Mouse (Mus musculus) kidney, adult 11 months (tissue): ENCODE results near the gene Bmper.

Experiments used
- DNase-seq: peaks from one replicate; pipeline ENCODE4 v3.0.0; 2022

The Bmper gene

DNA sequence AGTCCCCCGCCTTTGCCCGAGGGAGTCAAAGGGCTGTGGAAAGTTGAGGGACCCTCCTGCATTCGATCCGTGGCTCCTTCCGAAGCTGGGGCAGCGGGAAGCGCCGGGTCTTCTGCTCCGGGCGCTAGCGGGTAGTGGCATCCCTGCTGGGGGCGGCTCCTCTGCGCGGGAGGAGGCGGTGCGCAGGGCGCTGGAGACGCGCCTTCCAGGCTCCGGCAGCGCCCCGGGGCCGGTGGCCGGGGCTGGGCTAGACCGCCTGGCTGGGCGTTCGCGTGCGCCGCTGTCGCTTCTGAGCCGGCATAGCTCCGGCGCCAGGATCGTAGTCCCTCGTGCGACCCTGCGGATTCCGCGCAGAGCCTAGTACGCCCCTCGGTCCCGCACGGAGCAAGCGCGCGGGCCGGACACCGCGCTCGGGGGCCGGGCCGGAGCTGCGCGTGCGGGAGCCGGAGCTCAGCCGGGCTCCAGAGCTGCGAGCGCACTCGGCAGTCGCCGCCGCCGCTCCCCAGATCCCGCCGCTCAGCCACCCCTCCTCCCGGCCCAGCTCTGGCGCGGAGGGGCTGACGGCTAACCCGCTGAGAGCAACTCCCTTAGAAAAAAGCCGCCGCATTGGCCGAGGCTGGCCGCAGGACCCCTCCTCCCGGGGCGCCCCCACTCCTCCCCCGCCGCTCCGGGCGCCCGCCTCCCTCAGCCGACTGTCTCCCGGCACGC, at the start of gene Bmper:
TSS of gene Bmper (plus strand) at position 236 of the 708 bp plus-strand sequence.
- DNase-seq = peak; percentile 5

DNA sequence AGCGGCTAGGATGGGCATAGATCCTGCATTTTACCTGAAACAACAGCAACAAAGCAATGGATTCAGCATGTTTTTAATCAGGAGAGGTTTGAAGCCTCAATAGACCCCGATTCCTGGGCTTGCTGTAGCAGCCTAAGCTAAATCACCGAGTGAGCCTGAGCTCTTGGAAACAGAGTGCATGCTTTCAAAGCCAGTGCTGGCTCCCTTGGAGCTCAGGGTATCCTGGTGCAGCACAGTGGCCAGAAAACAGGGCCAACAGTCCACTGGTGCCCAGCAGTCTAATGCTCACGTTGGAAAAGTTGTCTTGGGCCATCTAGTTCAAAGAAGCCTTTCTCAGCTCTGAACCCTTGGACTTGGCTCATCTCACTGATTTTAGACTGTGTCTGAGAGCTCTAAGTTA, 45.4 kb upstream of the Bmper start:
- DNase-seq = no peak

DNA sequence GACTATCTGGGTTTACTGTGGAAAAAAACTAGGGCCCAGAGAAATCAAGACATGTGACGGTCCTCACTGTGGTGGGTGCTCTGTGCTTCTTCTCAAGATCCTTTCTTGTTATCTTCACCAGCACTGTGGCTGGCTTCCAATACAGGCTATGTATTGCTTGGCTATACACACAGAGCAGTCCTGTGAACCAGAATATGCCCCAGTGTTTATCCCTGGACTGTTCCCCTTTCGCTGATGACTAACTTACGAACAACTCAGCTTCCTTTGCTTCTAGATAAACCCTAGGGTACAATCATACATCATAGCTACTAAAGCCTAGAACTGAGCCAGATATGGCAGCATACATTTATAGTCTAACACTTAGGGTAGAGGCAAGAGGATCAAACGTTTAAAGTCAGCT, 35.7 kb upstream of the Bmper start:
- no peak for DNase-seq

DNA sequence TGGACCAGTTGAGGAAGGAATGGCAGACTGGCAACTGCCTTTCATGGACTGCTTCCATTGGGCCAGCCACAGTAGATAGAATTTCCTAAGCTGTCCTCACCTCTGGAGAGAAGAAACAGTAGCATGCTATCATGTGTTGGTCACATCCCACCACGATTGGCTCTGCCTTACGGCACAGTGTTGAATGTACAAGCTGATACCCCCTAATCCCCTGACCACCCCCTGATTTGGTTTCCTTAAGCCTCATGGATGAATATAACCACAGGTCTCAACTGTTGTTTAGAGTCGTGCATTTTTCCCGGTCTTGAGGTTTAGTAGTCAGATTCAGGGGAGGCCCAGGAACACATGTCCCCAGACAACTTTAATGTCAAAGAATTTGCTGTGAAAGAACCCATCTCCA, 34.7 kb upstream of the Bmper start:
- no peak for DNase-seq

DNA sequence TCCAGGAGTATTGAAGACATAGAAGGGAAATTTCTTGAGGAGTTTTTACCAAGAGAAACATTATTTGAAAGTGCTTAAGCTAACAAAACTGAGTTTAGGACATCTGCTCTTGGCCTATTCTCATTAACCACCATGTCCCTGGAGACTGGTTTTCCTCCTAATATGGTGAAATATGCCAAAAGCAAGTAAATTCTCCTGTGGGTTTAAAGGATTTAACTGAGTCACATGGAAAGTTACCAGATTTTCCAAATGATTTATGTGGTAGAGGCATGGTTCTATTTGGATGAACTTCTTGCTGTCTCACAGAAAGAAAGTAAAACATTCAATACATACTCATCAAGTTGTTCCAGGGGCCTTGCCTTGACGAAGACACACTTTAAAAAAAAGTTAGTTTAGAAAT, 31.9 kb upstream of the Bmper start:
- DNase-seq = no peak

DNA sequence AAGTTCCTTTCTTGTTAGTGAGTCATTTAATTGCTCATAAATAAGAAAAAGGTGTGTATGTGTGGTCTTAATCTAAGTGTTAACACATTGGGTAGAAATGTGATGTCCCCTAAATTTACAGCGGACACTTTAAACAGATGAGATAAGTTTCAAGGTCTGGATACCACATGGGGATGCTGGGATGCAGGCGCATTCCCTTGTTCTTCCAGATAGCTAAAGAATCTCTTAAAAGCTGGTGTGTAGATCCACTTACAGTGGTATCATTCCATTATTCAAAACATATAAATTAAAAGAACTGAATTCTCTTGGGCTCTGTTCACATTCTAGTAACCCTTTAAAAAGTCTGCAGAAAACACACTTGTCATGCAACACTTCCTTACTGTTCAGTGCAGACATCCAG, 31.4 kb upstream of the Bmper start:
- DNase-seq = no peak

DNA sequence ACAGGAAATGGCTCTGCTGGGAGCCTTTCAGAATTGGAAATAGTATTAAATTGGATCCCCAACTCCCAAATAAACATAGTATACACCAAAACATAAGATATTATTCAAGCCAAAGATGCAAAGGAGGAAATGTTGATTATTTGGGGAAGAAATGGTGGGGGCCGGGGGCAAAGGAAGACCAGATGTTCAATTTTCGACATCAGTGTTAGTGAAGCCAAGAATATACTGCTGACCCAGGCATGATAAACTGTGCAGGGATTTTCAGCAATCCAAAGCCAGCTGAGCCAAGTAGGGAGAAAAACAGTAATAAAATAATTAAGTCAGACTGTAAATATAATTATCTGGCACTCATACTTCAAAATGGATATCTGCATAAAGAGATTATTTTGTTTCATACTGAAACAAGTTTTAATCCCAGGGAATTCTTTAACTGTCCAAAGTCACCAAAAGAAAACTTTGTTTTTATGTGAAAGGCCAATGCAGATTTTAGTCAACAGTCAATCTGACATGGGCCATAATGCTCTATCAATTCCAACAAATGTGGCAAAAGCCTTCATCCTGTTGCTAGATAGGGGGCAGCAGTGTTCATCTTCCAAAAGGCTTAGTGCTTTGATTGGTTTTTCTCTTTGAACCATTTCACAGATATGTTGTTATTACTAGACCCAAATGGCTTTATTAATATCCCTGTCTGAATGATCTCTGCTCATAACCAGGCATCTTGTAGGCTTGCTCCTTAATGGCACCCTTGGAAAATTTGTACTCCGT, 30.1 kb upstream of the Bmper start:
- DNase-seq = no peak

DNA sequence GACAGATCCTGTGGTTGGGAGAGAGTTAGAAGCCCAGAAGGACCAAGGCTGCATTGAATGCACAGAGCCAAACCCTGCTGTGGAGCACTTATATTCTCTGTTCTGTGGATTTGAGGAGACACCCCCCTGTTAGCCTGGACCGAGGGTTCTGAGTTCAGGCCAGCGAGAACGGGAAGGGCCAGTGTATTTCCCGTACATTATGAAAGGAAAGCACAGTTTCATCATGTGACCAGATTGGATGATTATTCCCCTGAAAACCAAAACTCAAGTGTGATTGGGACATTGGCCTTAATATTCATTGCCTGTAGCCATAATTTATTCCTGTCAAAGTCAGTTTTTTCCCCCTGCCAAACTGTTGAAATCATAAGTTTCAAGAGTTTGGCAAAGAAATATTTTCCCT, 23.9 kb upstream of the Bmper start:
- no peak for DNase-seq

DNA sequence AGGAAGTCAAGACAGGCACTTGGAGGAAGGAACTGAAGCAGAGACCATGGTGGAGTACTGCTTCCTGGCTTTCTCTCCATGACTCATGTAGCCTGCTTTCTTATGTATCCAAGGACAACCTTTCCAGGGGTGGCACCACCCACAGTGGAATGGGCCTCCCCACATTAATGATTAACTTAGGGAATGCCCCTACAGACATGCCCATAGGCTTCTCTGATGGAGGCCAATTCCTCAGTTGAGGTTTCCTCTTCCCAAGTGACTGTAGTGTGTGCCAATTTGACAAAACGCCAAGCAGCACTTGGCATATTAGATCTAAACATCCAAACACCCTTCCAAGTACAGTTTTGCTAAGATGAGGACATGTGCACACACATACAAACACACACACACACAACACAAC, 23.0 kb upstream of the Bmper start:
- DNase-seq = peak; percentile 49

DNA sequence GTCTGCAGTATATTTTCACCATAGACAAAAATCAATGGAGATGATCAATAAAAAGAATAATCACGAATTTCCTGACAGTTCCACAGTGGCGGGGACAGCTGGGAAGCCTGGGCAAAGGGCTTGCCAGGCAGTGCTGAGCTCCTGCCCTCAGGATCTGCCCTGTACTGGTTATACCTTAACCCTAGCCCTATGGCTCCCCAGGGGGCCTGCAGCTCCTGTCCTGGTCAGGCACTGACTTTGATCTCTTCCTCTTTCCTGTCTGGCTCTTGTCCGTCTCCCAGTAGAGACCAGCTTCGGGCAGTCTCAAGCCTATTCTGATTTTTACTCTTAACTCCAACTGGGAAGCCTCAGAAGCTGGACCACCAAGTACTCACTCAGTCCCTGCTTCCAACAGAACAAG, 22.0 kb upstream of the Bmper start:
- peak; percentile 62 for DNase-seq

DNA sequence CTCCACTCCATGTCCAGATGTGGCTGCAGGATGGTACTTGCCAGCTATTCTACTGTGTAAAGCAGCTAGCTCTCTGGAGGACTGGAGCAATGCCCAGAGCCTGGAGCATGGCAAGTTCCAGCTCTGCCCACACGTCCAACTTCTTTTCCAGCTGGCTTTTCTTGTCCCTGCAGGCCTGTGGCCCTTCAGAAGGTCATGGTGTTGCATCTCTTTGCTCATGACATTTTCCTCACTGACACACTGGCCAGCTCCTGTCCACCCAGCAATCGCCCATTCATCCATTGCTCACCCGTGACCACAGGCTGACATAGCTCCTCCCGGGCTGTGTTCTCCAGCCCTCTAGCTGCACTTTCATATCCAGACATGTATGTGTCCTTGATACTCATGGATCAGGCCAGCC, 20.4 kb upstream of the Bmper start:
- no peak for DNase-seq

DNA sequence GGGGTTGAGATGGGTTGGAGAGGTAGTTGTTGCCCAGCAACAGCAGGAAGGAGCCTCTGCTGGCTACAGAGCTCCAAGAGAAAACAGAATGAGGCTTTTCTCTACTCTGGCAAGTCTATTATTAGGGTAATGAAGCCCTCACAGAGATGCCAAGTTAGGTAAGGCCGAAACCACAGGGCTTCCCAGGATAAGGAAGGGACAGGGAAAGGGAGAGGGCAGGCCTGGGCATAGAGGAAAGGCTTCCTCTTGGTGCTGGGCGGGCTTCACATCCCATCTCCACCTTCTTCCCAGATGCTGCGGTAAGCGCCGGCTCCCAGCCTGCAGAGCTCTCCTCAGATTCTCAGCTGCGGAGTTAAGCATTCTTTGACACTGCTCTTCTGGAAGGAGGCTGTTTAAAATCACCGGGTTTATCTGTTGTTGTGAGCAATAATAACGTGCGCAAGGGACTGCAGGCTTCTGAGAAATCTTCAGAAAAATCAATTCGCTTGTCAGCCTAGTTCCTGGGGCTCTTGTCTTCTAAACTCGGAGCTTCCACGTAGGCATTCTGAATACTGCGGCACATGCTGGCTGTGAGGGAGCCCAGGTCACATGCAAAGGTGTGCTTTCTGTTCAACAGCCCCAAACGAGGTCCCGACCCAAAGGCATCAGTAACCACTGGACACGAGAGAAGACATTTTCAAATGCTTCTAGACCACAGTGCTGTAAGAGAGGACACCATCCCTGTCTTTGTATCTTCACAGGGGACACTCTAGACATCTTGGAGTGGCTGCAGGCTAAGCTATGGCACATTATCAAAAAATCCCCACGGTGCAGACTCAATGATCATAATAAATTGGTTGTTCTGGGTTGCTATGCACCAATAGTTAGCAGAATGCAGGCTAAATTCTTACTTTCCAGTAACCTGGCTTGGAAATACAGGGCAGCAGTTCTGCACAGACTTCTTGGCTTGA, 18.3 kb upstream of the Bmper start:
- no peak for DNase-seq

DNA sequence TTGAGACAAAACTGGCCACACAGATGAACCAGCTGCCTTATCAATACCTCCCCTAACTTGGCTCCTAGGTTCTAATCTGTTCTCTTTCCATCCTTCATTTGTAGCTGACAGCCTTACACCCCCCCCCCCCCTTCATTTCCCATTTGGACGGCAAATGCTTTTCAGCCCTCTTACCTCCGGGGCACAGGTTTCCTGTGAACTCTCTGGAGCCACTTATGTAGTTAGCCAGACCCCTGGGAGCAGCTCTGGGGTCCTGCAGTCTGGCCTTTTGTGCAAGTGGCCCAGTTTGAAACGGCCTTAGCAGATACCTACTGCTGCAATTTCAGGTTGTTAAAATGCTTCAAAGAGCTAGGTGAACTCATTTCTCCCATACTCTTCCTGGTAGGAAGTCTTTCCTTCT, 17.6 kb upstream of the Bmper start:
- DNase-seq = no peak

DNA sequence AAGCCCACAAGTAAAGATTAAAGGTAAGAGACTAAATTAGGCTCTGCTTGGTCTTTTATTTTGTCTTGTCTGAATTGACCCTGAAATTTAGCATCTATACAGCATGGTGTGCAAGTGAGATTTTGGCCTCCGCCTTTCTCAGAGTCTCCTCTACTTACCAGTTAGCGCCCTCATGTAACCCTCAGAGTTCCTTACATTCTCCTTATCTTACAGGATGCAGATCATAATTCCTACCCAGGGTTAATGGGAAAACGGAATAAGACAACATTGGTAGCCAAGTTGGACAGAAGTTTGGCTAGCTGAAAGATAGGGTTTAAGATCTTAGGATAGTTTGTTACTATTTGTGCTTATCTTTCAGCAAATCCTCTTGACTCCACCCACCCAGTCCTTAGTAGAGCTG, 17.1 kb upstream of the Bmper start:
- no peak for DNase-seq

DNA sequence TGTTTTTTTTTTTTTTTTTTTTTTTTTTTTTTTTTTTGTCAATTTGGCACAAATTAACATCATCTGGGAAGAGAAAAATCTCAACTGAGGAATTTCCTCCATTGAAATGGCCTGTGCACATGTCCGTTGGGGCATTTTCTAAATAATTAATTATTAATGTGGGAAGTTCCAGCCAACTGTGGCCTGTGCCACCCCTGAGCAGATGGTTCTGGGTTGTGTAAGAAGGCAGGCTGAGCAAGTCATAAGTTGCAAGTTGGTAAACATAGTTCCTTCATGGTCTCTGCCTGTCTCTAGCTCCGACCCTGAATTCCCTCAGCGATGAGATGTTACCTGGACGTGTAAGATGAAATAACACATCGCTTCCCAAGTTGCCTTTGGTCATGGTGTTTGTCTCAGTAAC, 16.7 kb upstream of the Bmper start:
- DNase-seq = peak; percentile 68

DNA sequence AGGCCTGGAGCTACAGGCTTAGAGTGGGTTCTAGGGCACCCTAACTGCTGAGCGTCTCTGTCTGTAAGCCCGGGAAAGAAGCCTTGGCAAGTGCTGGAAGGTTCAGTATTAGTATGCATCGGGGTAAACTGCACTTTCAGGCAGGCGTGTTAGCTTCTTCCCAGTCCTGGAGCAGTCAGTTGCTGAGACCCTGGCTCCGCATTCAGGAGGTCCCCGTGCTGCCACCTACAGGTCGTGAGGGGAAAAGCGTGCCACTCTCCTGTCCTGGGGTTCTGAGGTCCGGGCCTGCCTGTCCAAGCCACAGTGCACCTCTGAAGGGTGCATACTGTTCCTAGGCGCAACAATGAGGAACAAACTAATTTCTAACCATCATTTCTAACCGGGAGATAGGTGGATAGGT, 10.6 kb upstream of the Bmper start:
- DNase-seq = peak; percentile 66

DNA sequence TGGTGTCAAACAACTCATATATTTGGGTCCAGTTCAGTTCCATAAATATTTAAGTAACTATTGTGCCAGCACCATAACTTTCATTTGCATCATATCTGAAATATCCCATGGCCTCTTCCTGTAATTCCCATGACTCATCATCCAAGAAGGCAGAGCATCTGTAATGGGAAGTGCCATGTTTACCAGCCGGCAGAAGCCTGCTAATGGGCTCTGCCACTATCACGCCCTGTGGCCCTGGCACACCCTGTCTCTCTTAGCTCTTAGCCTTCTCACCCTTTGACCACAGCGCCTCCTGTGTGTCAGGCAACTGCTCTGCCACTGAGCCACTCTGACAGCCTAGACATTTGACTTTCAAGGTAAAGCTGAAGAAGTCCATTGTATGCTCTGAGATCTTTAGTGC, 3.1 kb upstream of the Bmper start:
- DNase-seq = no peak

DNA sequence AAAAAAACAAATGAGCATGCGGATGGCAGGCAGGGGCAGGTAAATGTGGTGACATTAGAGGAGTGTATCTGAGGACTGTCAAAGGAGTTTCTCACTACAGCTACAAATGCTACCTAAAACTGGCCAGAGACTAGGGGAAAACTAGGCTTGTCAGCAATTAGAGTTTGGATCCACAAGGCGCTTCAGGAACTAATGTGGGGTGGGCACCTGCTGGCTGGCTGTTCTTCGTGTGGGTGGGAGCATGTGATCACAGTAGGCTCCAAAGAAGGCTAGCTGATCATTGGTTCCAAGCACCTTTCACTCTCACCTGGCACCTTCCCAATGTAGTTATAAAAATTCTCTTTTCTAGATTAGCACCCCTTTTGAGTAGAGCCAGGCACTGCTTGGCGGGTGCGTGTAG, 900 bp upstream of the Bmper start:
- no peak for DNase-seq

DNA sequence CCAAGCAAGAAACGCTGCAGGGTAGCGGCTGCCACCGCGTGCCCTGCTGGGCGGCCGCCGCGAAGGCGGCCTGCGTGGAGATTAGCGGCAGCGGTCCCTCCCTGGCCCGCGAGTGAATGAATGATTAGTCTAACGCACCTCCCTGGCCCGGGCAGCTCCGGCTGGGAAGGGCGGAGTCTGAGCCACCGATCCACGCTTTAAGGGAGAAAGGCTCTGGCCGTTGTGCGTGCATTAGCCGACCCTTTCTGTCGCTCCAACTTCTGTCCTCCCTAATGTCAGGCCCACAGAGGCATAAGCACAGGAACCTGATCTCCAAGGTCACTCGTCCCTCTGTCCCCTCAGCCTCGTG, 410 bp upstream of the Bmper start:
- peak; percentile 33 for DNase-seq

DNA sequence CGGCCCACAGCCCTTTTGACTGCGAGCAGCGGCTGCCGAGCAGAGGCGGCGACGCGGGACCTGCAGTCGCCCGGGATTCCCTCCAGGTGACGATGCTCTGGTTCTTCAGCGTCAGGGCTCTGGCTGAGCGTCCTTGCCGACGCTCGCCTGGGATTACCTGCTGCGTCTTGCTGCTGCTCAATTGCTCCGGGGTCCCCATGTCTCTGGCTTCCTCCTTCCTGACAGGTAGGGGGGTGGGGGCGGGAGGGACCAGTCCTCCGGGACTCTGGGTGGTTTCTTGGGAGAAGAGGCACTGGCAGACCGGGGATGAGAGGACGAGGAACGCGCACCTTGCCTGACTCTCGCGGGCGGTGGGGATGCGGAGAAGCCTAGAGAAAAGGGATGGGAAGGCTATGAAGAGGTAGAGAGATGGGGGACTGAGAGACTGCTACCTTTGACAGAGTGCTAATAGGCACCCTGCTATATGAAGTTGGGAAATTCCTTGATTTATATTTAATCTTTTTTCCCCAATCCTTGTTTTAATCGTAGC, 737 bp downstream of the Bmper start:
- no peak for DNase-seq

DNA sequence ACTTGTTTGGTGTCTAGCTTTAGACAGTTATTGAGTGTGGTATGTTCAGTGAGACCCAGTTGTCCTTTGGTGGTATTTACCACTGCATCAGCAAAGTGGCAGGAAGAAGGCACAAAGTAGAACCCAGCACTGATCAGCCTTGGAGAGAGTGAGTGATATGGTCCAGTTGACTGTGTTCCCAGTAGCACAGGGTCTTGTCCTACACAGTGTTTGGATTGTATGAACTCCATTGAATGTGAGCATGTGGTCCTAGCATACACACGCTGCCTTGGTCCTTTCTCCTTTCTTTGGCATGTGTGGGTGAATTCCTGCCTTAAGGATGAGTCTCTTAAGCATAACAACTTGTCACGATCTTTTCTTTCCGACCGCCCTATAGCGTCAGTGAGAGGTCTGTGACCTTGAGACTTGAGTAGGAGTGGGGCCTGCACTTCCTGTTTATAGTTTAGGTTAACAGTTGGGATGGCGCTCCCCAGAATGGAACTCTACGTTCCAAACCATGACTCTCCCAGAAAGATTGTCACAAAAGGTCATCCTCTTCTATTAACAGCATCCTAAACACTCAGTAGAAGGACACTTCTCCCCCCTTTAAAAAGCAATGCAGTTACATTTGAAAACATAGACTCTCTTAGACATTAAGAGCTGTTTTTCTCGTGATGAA, 10.7 kb downstream of the Bmper start:
- no peak for DNase-seq

DNA sequence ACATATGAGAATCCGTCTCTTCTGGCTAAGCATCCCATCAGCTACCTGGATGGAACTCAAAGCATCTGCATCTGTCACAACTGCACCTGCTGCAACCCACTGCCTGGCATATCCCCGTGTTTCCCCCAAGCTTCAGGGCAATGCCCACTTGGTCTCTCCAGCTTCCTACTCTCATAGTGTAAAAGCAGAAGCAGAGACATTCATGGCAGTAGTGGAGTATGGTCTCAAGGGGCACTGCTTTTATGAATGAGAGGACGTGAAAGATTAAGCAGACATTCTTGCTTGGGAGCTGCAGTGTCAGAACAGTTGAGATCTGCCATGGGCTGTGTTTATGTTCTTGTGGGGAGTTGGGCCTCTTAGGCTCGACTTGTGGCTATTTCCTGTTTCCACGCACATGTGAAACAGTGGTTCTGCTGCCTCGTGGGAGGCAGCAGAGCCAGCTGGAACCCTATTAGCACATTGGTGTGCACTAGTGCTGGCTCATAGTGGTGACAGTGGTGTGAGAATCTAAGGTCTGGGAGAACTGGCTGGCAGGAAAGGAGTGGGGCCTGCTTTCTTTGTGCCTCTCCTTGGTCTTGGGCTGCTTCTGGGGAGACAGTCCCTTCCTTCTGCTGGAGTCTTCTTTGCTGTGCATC, 12.6 kb downstream of the Bmper start:
- no peak for DNase-seq
